Mouse (Mus musculus): Measurements from ENCODE around the gene Vmn1r183. TPM values are rescaled to one million over a fixed set of nuclear protein-coding genes. Genes with fewer than 3 reads are reported as not detected.

Vmn1r183 gene
- polyA plus RNA-seq (2015; fragmentation: Nextera tagmentation; extraction: Ambion mirVana) = not detected in 2 replicates

GRCm38 (mm10) chr7:24052660-24053304 lies at the start of gene Vmn1r183:
Gene Vmn1r183, plus strand, starts transcription at chr7:24053254.

GRCm38 (mm10) chr7:24081634-24082431 lies 28.8 kb downstream of the Vmn1r183 start, which contains the start of gene Zfp180:
Gene Zfp180, plus strand, starts transcription at chr7:24081924.

GRCm38 (mm10) chr7:24112156-24112856 lies 59.3 kb downstream of the Vmn1r183 start, which contains the start of gene Zfp112:
Gene Zfp112, plus strand, starts transcription at chr7:24112314.

Other genes with a start within 250 kb of the Vmn1r183 start
- not detected in 2 replicates for gene Vmn1r175, start 242.6 kb upstream of the Vmn1r183 start, polyA plus RNA-seq (2015; fragmentation: Nextera tagmentation; extraction: Ambion mirVana)
- gene Vmn1r176, start 215.9 kb upstream of the Vmn1r183 start, polyA plus RNA-seq (2015; fragmentation: Nextera tagmentation; extraction: Ambion mirVana) = not detected in 2 replicates
- not detected in 2 replicates for gene Vmn1r177, start 186.8 kb upstream of the Vmn1r183 start, polyA plus RNA-seq (2015; fragmentation: Nextera tagmentation; extraction: Ambion mirVana)
- gene Vmn1r178, start 161.2 kb upstream of the Vmn1r183 start, polyA plus RNA-seq (2015; fragmentation: Nextera tagmentation; extraction: Ambion mirVana) = not detected in 2 replicates
- gene Vmn1r179, start 126.3 kb upstream of the Vmn1r183 start, polyA plus RNA-seq (2015; fragmentation: Nextera tagmentation; extraction: Ambion mirVana) = not detected in 2 replicates
- not detected in 2 replicates for gene Vmn1r180, start 102.6 kb upstream of the Vmn1r183 start, polyA plus RNA-seq (2015; fragmentation: Nextera tagmentation; extraction: Ambion mirVana)
- not detected in 2 replicates for gene Vmn1r181, start 78.6 kb upstream of the Vmn1r183 start, polyA plus RNA-seq (2015; fragmentation: Nextera tagmentation; extraction: Ambion mirVana)
- not detected in 2 replicates for gene V1rd19, start 51.6 kb upstream of the Vmn1r183 start, polyA plus RNA-seq (2015; fragmentation: Nextera tagmentation; extraction: Ambion mirVana)
- 20.0 and 22.2 TPM in 2 replicates for gene Zfp180, start 28.7 kb downstream of the Vmn1r183 start, polyA plus RNA-seq (2015; fragmentation: Nextera tagmentation; extraction: Ambion mirVana)
- 8.0 and 9.9 TPM in 2 replicates for gene Zfp112, start 59.1 kb downstream of the Vmn1r183 start, polyA plus RNA-seq (2015; fragmentation: Nextera tagmentation; extraction: Ambion mirVana)
- 23.8 and 24.7 TPM in 2 replicates for gene Zfp235, start 80.9 kb downstream of the Vmn1r183 start, polyA plus RNA-seq (2015; fragmentation: Nextera tagmentation; extraction: Ambion mirVana)
- 2.6 and 2.7 TPM in 2 replicates for gene Zfp114, start 121.8 kb downstream of the Vmn1r183 start, polyA plus RNA-seq (2015; fragmentation: Nextera tagmentation; extraction: Ambion mirVana)
- 3.0 and 3.5 TPM in 2 replicates for gene Zfp111, start 158.2 kb downstream of the Vmn1r183 start, polyA plus RNA-seq (2015; fragmentation: Nextera tagmentation; extraction: Ambion mirVana)
- 2.2 and 2.8 TPM in 2 replicates for gene Zfp109, start 184.3 kb downstream of the Vmn1r183 start, polyA plus RNA-seq (2015; fragmentation: Nextera tagmentation; extraction: Ambion mirVana)
- gene Zfp108, start 201.5 kb downstream of the Vmn1r183 start, polyA plus RNA-seq (2015; fragmentation: Nextera tagmentation; extraction: Ambion mirVana) = 5.5 and 5.8 TPM in 2 replicates
- gene Zfp93, start 217.2 kb downstream of the Vmn1r183 start, polyA plus RNA-seq (2015; fragmentation: Nextera tagmentation; extraction: Ambion mirVana) = 4.8 TPM in 2 replicates
- gene Zfp61, start 248.0 kb downstream of the Vmn1r183 start, polyA plus RNA-seq (2015; fragmentation: Nextera tagmentation; extraction: Ambion mirVana) = 24.7 and 29.1 TPM in 2 replicates

All from neural tube, postnatal 0 days (tissue).